Mouse (Mus musculus) gastrocnemius, adult 18-20 months (tissue): Measurements from ENCODE around the gene Furin. TPM values are rescaled to one million over a fixed set of nuclear protein-coding genes. Genes with fewer than 3 reads are reported as not detected.

Experiments used
- DNase-seq: peaks from one replicate; pipeline ENCODE4 v3.0.0; 2021; ENCODE audit warnings: low spot score
- long read RNA-seq, 2 experiments: library from polyadenylated mRNA; stranded (forward); transcript quantifications; one replicate each; pipeline ENCODE4 v2.0.0; 2021
- total RNA-seq, 2 experiments: library from RNA; stranded (reverse); gene quantifications; 2 replicates each; pipeline ENCODE4 v1.2.3; 2021

Furin gene
- 10 to 100 TPM; 52.8 to 53.9 TPM for total RNA-seq
- long read RNA-seq, experiment 1, full-length matches to known transcripts = 12 of 34 reads
- long read RNA-seq, experiment 1, partial matches to known transcripts = 4 of 34 reads
- long read RNA-seq, experiment 1, other reads (novel, unspliced or antisense) = 18 of 34 reads
- long read RNA-seq, experiment 2, full-length matches to known transcripts = 14 of 29 reads
- long read RNA-seq, experiment 2, partial matches to known transcripts = 6 of 29 reads
- long read RNA-seq, experiment 2, other reads (novel, unspliced or antisense) = 9 of 29 reads

- DNase-seq = no peak
Measured at GRCm38 (mm10) chr7:80405188-80405695, at the start of gene Furin. Furin (minus strand) TSS chr7:80405436.

DNA sequence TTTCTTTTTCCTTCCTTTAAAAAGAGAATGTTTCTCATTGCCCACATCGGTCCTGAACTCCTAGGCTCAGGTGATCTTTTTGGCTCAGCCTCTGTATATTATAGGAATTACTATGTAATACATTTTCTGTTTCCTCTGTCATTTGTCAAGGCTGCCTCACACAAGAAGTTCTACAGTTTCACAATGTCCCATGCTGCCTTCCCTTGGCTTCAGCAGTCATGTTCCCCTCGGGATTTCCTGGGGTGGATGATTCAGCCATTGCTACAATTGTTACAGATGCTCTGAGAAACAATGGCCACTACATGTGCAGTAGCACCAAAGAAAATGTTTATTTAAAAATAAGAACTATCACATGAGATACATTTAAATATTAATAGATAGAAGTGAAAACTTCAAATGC is 49.5 kb upstream of the Furin start:
- peak; percentile 55 for DNase-seq

DNA sequence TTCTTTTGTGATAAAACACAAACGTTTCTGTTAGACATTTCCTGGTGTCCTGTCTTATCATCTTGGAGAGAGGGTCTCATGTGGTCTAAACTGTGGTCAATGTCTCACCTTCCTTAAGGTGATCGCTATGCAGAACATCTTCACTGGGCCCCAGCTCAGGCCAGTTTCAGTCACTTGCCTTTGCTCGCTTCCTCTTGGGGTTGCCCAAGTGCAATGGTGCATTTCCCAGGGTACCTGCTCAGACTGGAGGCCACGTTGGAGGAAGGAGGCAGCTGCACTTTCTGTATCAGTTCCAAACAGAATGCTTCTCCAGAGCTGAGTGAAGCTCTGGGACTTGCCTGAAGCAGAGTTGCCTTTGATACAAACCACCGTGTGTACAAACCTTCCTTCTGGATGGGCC is 48.8 kb upstream of the Furin start:
- DNase-seq = no peak

GRCm38 (mm10) chr7:80453121-80453520 is 47.9 kb upstream of the Furin start:
- no peak for DNase-seq

- DNase-seq = no peak
Measured at GRCm38 (mm10) chr7:80452241-80452640, 47.0 kb upstream of the Furin start.

- DNase-seq = no peak
Measured at GRCm38 (mm10) chr7:80451550-80452232, 46.5 kb upstream of the Furin start.

DNA sequence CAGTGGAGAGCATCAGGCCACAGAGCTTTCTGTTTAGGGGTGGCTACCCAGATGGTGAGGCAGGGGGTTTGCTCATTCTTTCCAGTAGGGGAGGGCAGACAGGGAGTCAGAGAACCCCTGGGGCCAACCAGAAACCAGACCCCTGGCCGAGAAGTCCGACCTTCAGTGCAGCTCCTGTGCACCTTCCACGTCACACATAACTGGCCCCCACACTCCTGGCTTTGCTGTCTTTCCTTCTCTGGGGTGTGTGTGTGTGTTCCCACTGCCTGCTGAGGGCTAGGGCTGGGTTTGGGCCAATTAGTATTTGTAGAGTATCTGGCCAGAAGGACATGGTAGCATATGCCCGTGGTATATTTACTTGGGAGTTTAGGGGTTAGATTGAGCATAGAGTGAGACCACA is 45.1 kb upstream of the Furin start:
- no peak for DNase-seq

DNA sequence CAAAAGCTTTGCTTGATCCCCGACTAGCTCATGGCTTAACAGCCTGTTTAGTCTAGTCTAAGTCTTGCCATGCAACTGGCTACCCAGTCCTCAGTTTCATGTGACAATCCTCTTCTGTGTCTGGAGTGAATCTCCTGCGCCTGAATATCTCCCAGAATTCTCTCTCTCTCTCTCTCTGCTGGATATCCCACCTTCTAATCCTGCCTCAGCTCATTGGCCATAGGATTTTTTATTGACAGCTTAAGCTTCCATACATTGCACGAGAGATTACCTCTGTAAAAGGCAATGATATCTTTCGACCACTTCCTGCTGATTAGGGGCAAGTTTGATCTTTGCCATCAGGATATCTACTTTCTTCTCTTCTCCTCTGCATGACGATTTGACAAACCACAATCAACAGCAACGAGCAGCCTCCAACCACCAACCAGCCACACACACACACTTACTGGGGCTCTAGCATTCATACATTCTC is 44.4 kb upstream of the Furin start:
- DNase-seq = no peak

GRCm38 (mm10) chr7:80447336-80447735 is 42.1 kb upstream of the Furin start:
- no peak for DNase-seq

DNA sequence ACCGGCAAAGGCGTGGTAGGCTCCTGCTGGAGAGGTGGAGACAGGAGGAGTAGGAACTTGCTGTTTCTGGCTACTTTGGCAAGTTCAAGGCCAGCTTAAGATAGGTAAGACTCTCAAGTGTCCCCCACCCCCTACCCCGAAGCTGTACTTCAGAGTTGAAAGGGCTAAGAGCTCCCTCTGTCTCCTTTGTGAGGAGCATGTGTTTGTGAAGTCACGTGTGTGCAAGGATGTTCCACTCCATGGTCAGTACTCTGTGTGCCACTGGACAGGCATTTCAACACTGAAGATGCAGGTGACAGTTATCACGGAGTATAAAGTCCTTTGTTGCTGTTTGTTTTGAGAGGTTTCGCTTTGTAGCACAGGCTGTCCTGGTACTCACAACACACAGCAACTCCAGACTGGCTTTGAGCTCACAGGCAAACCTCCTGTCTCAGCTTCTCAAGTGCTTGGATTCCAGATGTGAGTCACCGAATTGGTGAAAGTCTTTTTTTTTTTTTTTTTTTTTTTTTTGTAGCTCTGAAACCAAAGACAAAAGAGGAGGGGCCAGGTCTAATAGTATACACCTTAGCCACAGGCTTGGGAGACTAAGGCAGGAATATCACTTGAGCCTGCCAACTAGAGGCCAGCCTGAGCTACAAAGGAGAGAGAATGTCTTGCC is 41.1 kb upstream of the Furin start:
- DNase-seq = no peak

- no peak for DNase-seq
Measured at GRCm38 (mm10) chr7:80445492-80445891, 40.3 kb upstream of the Furin start.

GRCm38 (mm10) chr7:80444401-80445249 is 39.4 kb upstream of the Furin start:
- no peak for DNase-seq

GRCm38 (mm10) chr7:80443124-80443523 is 37.9 kb upstream of the Furin start:
- DNase-seq = no peak

DNA sequence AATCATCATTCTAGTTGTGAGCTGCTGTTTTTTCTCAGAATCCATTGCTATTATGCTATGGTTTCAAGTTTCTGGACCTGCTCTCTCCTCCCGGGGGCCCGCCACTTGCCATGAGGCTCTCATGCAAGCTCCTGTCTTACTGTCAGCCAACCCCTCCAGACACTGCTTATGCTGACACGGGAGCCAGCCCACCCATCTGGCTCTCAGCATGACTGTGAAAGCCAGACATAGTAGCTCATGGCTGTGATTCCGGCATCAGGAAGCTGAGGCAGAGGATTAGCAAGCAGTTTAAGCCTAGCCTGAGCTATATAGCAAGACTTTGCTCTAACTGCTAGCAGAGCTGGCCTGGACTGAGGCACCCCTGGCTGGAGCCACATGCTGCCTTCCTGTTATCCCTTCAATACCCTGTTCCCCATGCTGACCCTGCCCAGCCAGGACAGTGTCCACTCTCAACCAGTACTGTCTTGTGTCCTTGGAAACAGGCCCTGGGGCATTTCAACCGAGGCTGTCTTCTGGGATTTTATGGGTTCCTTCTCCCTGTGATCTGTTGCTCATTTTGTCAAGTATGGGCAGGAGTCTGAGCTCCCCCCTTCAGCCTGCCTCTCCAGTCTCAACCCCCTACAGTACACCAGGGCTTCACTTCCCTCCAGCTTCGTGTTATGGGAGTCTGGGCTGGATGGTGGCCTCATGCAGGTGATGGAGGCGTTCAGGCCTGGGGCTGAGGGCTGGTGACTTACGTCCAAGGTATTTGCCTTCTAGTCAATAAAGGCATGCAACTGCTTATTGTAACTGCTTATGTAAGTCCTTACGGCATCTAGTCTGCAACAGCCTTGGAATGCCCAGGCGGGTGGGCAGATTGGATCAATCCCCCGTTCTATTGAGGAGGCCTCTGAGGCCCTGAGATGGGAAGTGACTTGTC is 37.0 kb upstream of the Furin start:
- no peak for DNase-seq

DNA sequence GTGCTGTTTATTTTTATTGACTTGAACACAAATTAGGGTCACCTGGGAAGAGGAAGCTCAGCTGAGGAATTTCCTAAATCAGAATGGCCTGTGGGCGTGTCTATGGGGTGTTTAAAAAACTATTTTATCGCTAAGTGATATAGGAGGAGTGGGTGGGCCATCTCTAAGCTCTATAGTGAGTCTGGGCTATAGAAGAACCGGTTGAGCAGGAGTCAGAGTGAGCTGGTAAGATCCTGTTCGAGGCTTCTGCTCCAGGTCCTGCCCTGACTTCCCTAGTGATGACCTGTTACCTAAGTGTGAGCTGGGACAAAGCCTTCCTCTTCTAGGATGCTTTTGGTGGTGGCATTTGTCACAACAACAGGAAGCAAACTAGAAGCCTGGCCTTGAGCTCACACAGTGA is 35.4 kb upstream of the Furin start:
- DNase-seq = no peak

GRCm38 (mm10) chr7:80439789-80440488 is 34.7 kb upstream of the Furin start:
- peak; percentile 43 for DNase-seq

DNA sequence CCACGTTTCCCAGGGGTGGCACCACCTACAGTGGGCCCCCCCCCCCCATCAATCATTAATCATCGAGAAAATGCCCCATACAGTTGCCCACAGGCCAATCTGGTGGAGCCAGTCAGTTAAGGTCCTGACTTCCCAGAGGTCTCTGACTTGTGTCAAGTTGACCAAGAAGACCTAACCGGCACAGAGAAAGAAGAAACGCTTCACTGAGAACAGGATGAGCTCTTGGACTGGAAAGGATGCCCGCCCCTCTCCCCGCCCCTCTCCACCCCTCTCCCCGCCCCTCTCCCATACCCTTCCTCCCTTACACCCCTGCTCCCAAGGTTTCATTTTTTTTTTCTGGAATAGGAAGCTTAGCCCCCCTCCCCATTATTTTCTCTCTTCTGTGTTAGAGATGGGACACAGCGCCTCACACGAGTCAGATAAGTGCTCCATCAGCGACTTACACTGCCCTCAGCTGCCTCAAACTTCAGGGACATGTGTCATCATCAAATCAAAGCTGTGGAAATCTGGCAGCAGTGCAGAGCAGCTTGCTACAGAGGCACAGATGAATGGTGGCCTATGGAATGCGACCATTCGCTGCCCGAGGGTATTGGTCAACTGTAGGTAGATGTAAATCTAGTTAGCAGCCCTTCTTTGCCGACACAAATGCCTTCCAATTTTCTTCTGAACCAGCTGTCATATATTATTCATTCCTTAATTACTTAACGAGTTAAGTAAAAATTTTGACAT is 34.0 kb upstream of the Furin start:
- no peak for DNase-seq

DNA sequence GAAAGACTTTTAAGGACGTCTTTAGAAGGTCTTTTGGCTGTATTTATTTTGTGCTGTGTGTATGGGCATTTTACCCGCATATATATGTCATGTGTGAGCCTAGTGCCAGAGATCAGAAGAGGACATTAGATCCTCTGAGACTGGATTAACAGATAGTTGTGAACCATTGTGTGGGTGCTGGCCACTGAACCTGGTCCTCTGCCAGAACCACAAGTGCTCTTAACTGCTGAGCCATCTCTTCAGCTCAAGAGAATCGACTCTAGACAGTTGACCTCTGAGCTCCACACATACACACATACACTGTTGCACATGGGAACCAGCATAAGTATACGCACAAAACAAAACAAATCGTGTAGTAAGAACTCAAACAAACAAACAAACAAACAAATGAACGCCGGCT is 31.3 kb upstream of the Furin start:
- no peak for DNase-seq

DNA sequence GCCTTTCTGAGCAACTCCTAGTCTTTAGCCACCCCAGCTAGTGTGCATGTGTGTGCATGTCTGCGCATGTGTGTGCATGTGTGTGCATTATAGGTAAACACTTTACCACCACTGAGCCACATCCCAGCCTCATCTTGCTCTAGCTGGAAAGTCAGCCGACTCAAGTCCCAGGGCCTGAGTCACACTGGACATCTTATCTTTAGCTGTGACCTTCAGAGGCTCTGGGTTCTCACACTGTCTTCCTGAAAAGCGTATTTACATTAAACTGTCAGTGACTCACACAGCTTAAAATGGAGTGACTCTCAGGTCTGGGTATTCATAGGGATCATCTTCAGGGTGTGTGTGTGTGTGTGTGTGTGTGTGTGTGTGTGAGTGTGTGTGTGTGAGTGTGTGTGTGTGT is 30.4 kb upstream of the Furin start:
- no peak for DNase-seq
